In genomic region chr4:62427978-62428758, GRCm38 (mm10) we compare ENCODE assay signal across 14 mouse cellular contexts. TPM values are rescaled to one million over a fixed set of nuclear protein-coding genes. Genes with fewer than 3 reads are reported as not detected.
A peak's percentile ranks its signal among the peaks of the same experiment; 100 is the strongest.
DNase-seq lines count a peak whose midpoint lies in the region; ATAC-seq and TF ChIP-seq lines count a peak whose summit lies in the region.
"Had no signal": no experiment of that assay in that cellular context is flagged by ENCODE, and none has a peak within 500 bp of the region (broad histone marks: within the 10 kb centered on the region; RNA-seq: fewer than 3 reads in every experiment).

No protein-coding gene starts in this region.

- H3K9me3 ChIP-seq in heart, embryonic 15.5 days (replicated peaks), result no peaks in the 10 kb centered on the region
- no peaks in the 10 kb centered on the region for H3K9me3 ChIP-seq in midbrain, embryonic 11.5 days (ENCODE audit: control insufficient read depth, low read length)
- H3K9me3 ChIP-seq in midbrain, postnatal 0 days (ENCODE audit: low read length), result no peaks in the 10 kb centered on the region
- H3K9me3 ChIP-seq: hindbrain, embryonic 15.5 days; liver, embryonic 15.5 days had no signal

- H3K9ac ChIP-seq in heart, embryonic 15.5 days, result no peak overlapping the region
- H3K9ac ChIP-seq in midbrain, embryonic 11.5 days (ENCODE audit: low read length), result no peak overlapping the region
- no peak overlapping the region for H3K9ac ChIP-seq in midbrain, postnatal 0 days (replicated peaks; ENCODE audit: low read length, poor library complexity, severe bottlenecking)
- H3K9ac ChIP-seq: hindbrain, embryonic 15.5 days; liver, embryonic 15.5 days had no signal

- no peak for DNase-seq in cerebellum, adult 11 months
- DNase-seq in heart, postnatal 4 days, result no peak
- no peak for DNase-seq in midbrain, embryonic 11.5 days (ENCODE audit: low spot score, missing footprints)
- no peak for DNase-seq in midbrain, postnatal 0 days (ENCODE audit: low spot score)
- DNase-seq in ovary, postnatal 36 days (ENCODE audit: low spot score), result no peak
- DNase-seq: layer of hippocampus, adult 9-11 months; right cerebral cortex, postnatal 25 days had no signal

- TF ChIP-seq CTCF in midbrain, postnatal 0 days (IDR thresholded peaks at IDR 0.05), result no peak

- peak; percentile 56 for ATAC-seq in cerebellum, adult (ENCODE audit: insufficient number of reproducible peaks, low FRiP score, low TSS enrichment)
- ATAC-seq in heart, embryonic 15.5 days (replicated peaks; ENCODE audit: insufficient number of reproducible peaks, insufficient read depth, low FRiP score, low read depth), result 0 out of 2 replicates have a peak, but pooled peaks have one; percentile 18
- 0 out of 2 replicates have a peak, but pooled peaks have one; percentile 35 for ATAC-seq in midbrain, embryonic 11.5 days (ENCODE audit: low FRiP score)
- no peak for ATAC-seq in midbrain, postnatal 0 days (ENCODE audit: low FRiP score)
- ATAC-seq in megakaryocyte progenitor cell, adult 5-6 weeks (replicated peaks; ENCODE audit: poor library complexity), result peak; percentile 16; the same call in 1 of the 2 replicates
- ATAC-seq: Patski had no signal

- peak overlapping the region; percentile 52 for H3K4me2 ChIP-seq in heart, embryonic 15.5 days
- no peak overlapping the region for H3K4me2 ChIP-seq in midbrain, embryonic 11.5 days
- H3K4me2 ChIP-seq in midbrain, postnatal 0 days (ENCODE audit: low read depth, low read length, poor library complexity, severe bottlenecking), result no peak overlapping the region
- H3K4me2 ChIP-seq: hindbrain, embryonic 15.5 days; liver, embryonic 15.5 days had no signal

- H3K4me3 ChIP-seq in heart, embryonic 15.5 days, result peak overlapping the region; percentile 3; the same call in 1 of the 2 replicates
- H3K4me3 ChIP-seq in midbrain, embryonic 11.5 days (ENCODE audit: low read depth, low read length), result no peak overlapping the region
- H3K4me3 ChIP-seq in midbrain, postnatal 0 days (ENCODE audit: low read depth, low read length), result no peak overlapping the region
- H3K4me3 ChIP-seq: hindbrain, embryonic 15.5 days; liver, embryonic 15.5 days had no signal

- no peak overlapping the region for H3K27ac ChIP-seq in heart, embryonic 15.5 days
- H3K27ac ChIP-seq in midbrain, embryonic 11.5 days (ENCODE audit: low read depth, low read length), result no peak overlapping the region
- no peak overlapping the region for H3K27ac ChIP-seq in midbrain, postnatal 0 days (ENCODE audit: low read depth, low read length)
- H3K27ac ChIP-seq: hindbrain, embryonic 15.5 days; liver, embryonic 15.5 days had no signal

- H3K36me3 ChIP-seq in heart, embryonic 15.5 days, result peaks cover 22% of the 10 kb centered on the region
- peaks cover 14% of the 10 kb centered on the region for H3K36me3 ChIP-seq in midbrain, embryonic 11.5 days (ENCODE audit: control insufficient read depth, insufficient read depth, low read length)
- H3K36me3 ChIP-seq in midbrain, postnatal 0 days (ENCODE audit: insufficient read depth, low read length), result peaks cover 15% of the 10 kb centered on the region

- H3K27me3 ChIP-seq in heart, embryonic 15.5 days, result no peaks in the 10 kb centered on the region; the same call in 1 of the 2 replicates
- H3K27me3 ChIP-seq in midbrain, embryonic 11.5 days (ENCODE audit: control insufficient read depth, insufficient read depth, low read length), result no peaks in the 10 kb centered on the region
- H3K27me3 ChIP-seq in midbrain, postnatal 0 days (ENCODE audit: insufficient read depth, low read length), result no peaks in the 10 kb centered on the region
- H3K27me3 ChIP-seq: hindbrain, embryonic 15.5 days; Patski had no signal

- peaks cover 6% of the 10 kb centered on the region for H3K4me1 ChIP-seq in heart, embryonic 15.5 days (replicated peaks)
- H3K4me1 ChIP-seq in midbrain, embryonic 11.5 days (ENCODE audit: control insufficient read depth, insufficient read depth, low read length), result no peaks in the 10 kb centered on the region
- no peaks in the 10 kb centered on the region for H3K4me1 ChIP-seq in midbrain, postnatal 0 days (ENCODE audit: insufficient read depth, low read length)
- H3K4me1 ChIP-seq: hindbrain, embryonic 15.5 days had no signal

- WGBS in heart, embryonic 15.5 days, result 56% methylated on average over 17 of the region's 17 CpGs
- WGBS in midbrain, embryonic 11.5 days, result 81% methylated on average over 17 of the region's 17 CpGs
- 80% methylated on average over 17 of the region's 17 CpGs for WGBS in midbrain, postnatal 0 days

RNA-seq across cellular contexts. Expression of gene Rnf183, which starts 6.9 kb away (rescaled TPM):
- polyA plus RNA-seq in heart, embryonic 15.5 days (2015; fragmentation: Nextera tagmentation; extraction: Ambion mirVana), result not detected in 2 replicates
- total RNA-seq in heart, postnatal 4 days (2021), result not detected
- polyA plus RNA-seq in midbrain, embryonic 11.5 days (2014; fragmentation: Nextera tagmentation; extraction: Ambion mirVana), result not detected in 2 replicates
- total RNA-seq in midbrain, postnatal 0 days (2014; rRNA removed), result 0.85 TPM in 1 of 2 replicates, not detected in the other
- polyA plus RNA-seq in midbrain, postnatal 0 days (2015; fragmentation: Nextera tagmentation; extraction: Ambion mirVana), result 0.11 and 0.39 TPM in 2 replicates
- not detected in 2 replicates for total RNA-seq in megakaryocyte progenitor cell, adult 5-6 weeks (2015)
- total RNA-seq in megakaryocyte progenitor cell, adult 5-6 weeks (2017), result not detected in 2 replicates
- polyA plus RNA-seq: liver, embryonic 15.5 days; neural tube, embryonic 11.5 days had no signal

RNA-seq across cellular contexts. Expression of gene Prpf4, which starts 19.6 kb away (rescaled TPM):
- polyA plus RNA-seq in heart, embryonic 15.5 days (2015; fragmentation: Nextera tagmentation; extraction: Ambion mirVana), result 11.5 and 13.4 TPM in 2 replicates
- 10 to 100 TPM; 12.5 to 14.2 TPM for total RNA-seq in heart, postnatal 4 days (2021)
- polyA plus RNA-seq in midbrain, embryonic 11.5 days (2014; fragmentation: Nextera tagmentation; extraction: Ambion mirVana), result 28.0 and 29.9 TPM in 2 replicates
- 13.4 and 16.0 TPM in 2 replicates for total RNA-seq in midbrain, postnatal 0 days (2014; rRNA removed)
- polyA plus RNA-seq in midbrain, postnatal 0 days (2015; fragmentation: Nextera tagmentation; extraction: Ambion mirVana), result 12.8 TPM in 2 replicates
- total RNA-seq in megakaryocyte progenitor cell, adult 5-6 weeks (2015), result 14.8 and 16.7 TPM in 2 replicates
- total RNA-seq in megakaryocyte progenitor cell, adult 5-6 weeks (2017), result 14.4 and 15.9 TPM in 2 replicates

RNA-seq across cellular contexts. Expression of gene Cdc26, which starts 19.7 kb away (rescaled TPM):
- 79.3 and 82.0 TPM in 2 replicates for polyA plus RNA-seq in heart, embryonic 15.5 days (2015; fragmentation: Nextera tagmentation; extraction: Ambion mirVana)
- 10 to 100 TPM; 58.0 to 61.1 TPM for total RNA-seq in heart, postnatal 4 days (2021)
- polyA plus RNA-seq in midbrain, embryonic 11.5 days (2014; fragmentation: Nextera tagmentation; extraction: Ambion mirVana), result 176 and 178 TPM in 2 replicates
- total RNA-seq in midbrain, postnatal 0 days (2014; rRNA removed), result 41.2 and 62.1 TPM in 2 replicates
- 73.1 and 73.4 TPM in 2 replicates for polyA plus RNA-seq in midbrain, postnatal 0 days (2015; fragmentation: Nextera tagmentation; extraction: Ambion mirVana)
- total RNA-seq in megakaryocyte progenitor cell, adult 5-6 weeks (2015), result 166 and 206 TPM in 2 replicates
- total RNA-seq in megakaryocyte progenitor cell, adult 5-6 weeks (2017), result 134 and 150 TPM in 2 replicates

RNA-seq across cellular contexts. Expression of gene Wdr31, which starts 42.5 kb away (rescaled TPM):
- 2.5 and 3.2 TPM in 2 replicates for polyA plus RNA-seq in heart, embryonic 15.5 days (2015; fragmentation: Nextera tagmentation; extraction: Ambion mirVana)
- total RNA-seq in heart, postnatal 4 days (2021), result 1 to 10 TPM in 1 of 2 experiments, under 1 TPM in 1; 0.86 to 1.4 TPM
- polyA plus RNA-seq in midbrain, embryonic 11.5 days (2014; fragmentation: Nextera tagmentation; extraction: Ambion mirVana), result 6.3 and 7.9 TPM in 2 replicates
- total RNA-seq in midbrain, postnatal 0 days (2014; rRNA removed), result 9.4 and 13.1 TPM in 2 replicates
- polyA plus RNA-seq in midbrain, postnatal 0 days (2015; fragmentation: Nextera tagmentation; extraction: Ambion mirVana), result 25.1 and 25.9 TPM in 2 replicates
- total RNA-seq in megakaryocyte progenitor cell, adult 5-6 weeks (2015), result 0.95 and 1.2 TPM in 2 replicates
- total RNA-seq in megakaryocyte progenitor cell, adult 5-6 weeks (2017), result 0.50 and 1.5 TPM in 2 replicates

RNA-seq across cellular contexts. Expression of gene Bspry, which starts 51.7 kb away (rescaled TPM):
- polyA plus RNA-seq in heart, embryonic 15.5 days (2015; fragmentation: Nextera tagmentation; extraction: Ambion mirVana), result 1.4 and 4.4 TPM in 2 replicates
- not detected for total RNA-seq in heart, postnatal 4 days (2021)
- polyA plus RNA-seq in midbrain, embryonic 11.5 days (2014; fragmentation: Nextera tagmentation; extraction: Ambion mirVana), result 0.46 and 0.66 TPM in 2 replicates
- 1.5 and 1.7 TPM in 2 replicates for total RNA-seq in midbrain, postnatal 0 days (2014; rRNA removed)
- 0.49 and 0.84 TPM in 2 replicates for polyA plus RNA-seq in midbrain, postnatal 0 days (2015; fragmentation: Nextera tagmentation; extraction: Ambion mirVana)
- total RNA-seq in megakaryocyte progenitor cell, adult 5-6 weeks (2015), result not detected in 2 replicates
- total RNA-seq in megakaryocyte progenitor cell, adult 5-6 weeks (2017), result not detected in 2 replicates
